Mouse (Mus musculus): ENCODE results near the gene Urad.

Urad gene

GRCm38 (mm10) chr5:147300917-147301780 lies 21.1 kb downstream of the Urad start:
- DNase-seq (ENCODE audit: low read depth in 1 of 2, low spot score in 2 of 2): no peak

GRCm38 (mm10) chr5:147300001-147300363 lies 22.3 kb downstream of the Urad start:
- no peak for DNase-seq (ENCODE audit: low read depth in 1 of 2, low spot score in 2 of 2)

DNA sequence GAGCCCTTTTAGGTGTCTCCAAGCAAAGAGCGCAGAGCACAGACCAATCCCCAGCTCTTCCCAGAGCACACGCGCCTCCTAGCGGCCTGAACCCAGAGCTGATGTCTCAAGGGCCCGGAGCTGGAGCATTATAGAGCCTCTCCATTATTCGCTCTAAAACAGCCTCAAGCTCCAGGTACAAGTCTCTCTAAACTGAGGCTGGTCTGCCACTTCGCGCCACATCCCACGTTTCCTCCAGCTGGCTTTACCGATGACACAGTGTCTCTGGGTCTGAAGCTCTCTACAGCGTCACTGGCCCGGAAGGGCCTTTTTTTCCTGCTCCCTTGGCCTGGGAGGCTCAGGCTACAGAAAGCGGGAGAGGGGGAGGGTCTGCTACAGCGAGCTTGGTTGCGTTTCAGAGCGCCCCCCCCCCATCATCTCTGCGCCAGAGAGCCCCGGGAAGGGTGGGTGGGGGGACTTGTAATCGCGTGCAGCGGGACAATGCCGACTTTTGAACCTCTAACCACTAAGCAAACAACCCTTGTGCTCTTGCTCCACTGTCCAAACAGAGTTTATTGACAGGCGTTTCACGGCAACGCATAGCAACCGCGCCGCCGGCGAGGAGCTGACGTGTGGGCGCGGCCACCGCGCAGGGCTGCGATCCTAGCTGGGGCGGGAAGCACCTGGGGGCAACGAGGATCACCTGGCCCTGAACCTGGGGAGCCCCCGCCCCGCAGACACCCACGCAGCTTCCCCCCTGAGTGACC lies 22.8 kb downstream of the Urad start:
- no peak for DNase-seq (ENCODE audit: low read depth in 1 of 2, low spot score in 2 of 2)

- DNase-seq (ENCODE audit: low read depth in 1 of 2, low spot score in 2 of 2): no peak
Measured at GRCm38 (mm10) chr5:147297249-147297648, 25.0 kb downstream of the Urad start.

- DNase-seq (ENCODE audit: low read depth in 1 of 2, low spot score in 2 of 2): no peak
Measured at GRCm38 (mm10) chr5:147294121-147294520, 28.1 kb downstream of the Urad start.

GRCm38 (mm10) chr5:147293127-147293910 lies 28.9 kb downstream of the Urad start:
- peak in 1 of 2 experiments; percentile 15 for DNase-seq (ENCODE audit: low read depth in 1 of 2, low spot score in 2 of 2)

DNA sequence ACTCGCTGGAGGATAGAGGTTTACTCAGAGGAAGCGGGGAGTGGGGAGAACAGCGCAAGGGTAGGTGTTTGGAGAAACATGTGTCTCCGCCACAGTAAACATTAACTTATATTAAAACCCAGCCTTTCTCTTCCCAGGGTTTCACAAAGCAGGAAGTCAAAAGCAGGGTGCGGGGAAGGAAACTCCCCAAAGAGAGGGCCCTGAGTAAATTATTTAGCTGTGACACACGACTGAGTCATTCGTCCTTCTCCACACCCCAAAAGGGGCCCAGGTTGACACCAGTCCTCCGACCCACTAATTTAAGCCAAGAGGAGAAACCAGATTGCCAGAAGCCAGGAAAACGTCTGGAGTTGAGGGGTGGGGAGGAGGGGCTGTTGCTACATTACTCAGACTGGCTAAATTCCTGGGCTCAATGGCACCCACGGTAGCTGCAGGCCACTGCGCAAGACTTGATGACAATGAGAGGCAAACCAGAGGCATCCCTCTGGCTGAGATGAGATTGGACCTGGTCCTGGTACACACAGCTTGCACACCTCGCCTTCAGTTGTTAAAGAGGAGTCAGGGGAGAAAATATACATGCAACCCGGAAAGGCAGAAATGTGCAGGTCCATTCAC lies 29.6 kb downstream of the Urad start:
- DNase-seq (ENCODE audit: low read depth in 1 of 2, low spot score in 2 of 2): no peak

DNA sequence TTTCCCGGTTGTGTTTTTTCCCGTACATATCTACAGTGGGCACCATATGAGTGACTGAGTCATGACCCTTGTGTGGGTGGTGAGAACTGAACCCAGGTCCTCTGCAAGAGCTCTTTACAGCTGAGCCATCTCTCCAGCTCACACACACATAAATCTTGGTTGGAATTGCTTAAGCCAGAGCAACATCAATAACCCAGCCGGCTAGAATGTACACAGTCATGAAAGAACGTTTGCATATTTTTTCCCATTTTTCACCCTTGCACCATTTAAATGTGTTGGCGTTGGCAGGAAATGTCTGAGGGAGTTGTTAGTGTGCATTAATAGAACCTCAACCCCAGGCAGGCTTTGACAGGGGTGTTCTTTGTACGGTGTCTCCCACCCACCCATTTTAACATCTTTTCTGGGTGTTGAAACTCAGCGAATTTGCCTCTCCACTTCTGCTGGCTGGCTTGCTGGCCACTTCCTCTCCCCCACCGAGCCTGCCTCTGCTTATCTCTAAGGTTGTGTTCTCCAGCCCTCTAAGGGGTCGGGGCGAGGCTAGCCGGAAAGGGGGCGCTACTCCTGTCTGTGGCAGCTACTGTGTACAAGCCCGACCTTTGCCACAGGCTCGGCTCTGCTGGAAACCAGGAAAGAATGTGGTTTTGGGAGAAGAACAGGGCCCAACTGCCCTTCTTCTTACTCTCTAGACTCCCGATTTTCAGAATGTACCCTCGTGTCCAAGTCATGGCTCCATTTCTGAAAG lies 30.3 kb downstream of the Urad start:
- no peak for DNase-seq (ENCODE audit: low read depth in 1 of 2, low spot score in 2 of 2)

DNA sequence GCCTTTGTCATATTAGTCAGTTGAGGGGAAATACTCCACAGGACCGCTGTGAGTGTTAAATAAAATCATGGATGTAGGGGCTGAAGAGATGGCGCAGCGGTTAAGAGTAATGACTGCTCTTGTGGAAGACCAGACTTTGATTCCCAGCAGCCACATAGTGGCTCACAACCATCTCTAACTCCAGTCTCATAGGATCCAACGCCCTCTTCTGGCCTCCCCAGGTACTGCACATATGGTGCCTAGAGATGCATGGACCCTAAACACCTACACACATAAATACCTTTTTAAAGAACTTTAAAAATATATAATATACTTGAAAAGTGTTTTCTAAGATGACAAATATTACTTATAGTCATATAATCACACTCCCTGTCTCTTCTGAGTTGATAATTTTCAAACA lies 37.9 kb downstream of the Urad start:
- DNase-seq (ENCODE audit: low read depth in 1 of 2, low spot score in 2 of 2): no peak

- DNase-seq (ENCODE audit: low read depth in 1 of 2, low spot score in 2 of 2): no peak
Measured at GRCm38 (mm10) chr5:147277547-147277925, 44.7 kb downstream of the Urad start.

DNA sequence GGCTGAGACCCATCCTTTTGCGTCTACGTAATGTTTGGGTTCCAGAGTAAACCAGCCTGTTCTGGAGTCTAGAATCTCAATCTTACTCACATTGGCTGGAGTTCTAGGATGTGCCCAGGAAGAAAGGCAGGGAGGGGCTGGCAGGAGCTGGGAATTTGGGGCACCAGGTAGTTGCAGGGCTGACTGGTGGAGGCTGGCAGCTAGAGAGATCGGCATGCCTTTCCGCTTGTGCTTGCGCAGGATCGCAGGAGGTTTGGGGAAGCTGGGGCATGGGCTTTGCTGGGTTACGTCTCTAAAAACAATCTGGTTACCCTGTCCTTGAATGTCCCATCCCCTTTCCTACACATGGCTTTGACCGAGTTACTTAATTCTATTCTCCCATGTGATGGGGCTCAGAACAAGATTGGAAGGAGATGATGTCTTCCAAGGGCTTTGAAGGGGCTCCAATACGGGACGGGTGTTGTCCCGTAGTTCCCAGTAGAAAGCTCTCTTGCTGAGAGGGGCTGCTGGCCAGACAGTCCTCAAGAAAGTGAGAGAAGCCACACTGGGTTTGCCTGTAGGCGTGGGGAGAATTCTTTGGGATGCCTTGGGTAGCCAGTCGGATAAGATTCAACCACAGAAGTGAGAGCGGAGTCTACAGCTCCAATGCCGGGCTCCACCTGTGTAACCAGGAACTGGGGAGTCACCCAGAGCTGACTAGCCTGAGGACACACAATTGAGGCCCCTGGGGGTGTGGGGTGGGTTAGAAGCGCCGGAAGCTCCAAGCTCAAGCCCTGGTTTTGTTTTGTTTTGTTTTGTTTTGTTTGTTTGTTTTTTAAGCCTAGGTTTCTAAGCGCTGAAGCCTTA lies 45.3 kb downstream of the Urad start:
- DNase-seq (ENCODE audit: low read depth in 1 of 2, low spot score in 2 of 2): no peak

- no peak for DNase-seq (ENCODE audit: low read depth in 1 of 2, low spot score in 2 of 2)
Measured at GRCm38 (mm10) chr5:147275761-147276160, 46.5 kb downstream of the Urad start.

DNA sequence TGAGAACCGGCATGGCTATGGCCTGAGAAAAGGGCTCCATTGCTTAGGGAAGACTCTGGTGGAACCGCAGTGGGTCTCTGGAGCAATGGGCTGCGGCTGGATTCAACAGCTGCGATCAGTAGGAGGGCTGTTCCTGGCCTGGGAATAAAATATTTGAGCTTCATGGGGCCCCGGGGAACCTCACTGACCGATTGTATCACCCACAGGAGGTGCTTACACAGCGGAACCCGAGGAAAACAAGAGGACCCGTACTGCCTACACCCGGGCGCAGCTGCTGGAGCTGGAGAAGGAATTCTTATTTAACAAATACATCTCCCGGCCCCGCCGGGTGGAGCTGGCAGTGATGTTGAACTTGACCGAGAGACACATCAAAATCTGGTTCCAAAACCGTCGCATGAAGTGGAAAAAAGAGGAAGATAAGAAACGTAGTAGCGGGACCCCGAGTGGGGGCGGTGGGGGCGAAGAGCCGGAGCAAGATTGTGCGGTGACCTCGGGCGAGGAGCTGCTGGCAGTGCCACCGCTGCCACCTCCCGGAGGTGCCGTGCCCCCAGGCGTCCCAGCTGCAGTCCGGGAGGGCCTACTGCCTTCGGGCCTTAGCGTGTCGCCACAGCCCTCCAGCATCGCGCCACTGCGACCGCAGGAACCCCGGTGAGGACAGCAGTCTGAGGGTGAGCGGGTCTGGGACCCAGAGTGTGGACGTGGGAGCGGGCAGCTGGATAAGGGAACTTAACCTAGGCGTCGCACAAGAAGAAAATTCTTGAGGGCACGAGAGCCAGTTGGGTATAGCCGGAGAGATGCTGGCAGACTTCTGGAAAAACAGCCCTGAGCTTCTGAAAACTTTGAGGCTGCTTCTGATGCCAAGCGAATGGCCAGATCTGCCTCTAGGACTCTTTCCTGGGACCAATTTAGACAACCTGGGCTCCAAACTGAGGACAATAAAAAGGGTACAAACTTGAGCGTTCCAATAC lies 47.8 kb downstream of the Urad start:
- no peak for DNase-seq (ENCODE audit: low read depth in 1 of 2, low spot score in 2 of 2)

GRCm38 (mm10) chr5:147272808-147273345 lies 49.4 kb downstream of the Urad start:
- DNase-seq (ENCODE audit: low read depth in 1 of 2, low spot score in 2 of 2): no peak

DNA sequence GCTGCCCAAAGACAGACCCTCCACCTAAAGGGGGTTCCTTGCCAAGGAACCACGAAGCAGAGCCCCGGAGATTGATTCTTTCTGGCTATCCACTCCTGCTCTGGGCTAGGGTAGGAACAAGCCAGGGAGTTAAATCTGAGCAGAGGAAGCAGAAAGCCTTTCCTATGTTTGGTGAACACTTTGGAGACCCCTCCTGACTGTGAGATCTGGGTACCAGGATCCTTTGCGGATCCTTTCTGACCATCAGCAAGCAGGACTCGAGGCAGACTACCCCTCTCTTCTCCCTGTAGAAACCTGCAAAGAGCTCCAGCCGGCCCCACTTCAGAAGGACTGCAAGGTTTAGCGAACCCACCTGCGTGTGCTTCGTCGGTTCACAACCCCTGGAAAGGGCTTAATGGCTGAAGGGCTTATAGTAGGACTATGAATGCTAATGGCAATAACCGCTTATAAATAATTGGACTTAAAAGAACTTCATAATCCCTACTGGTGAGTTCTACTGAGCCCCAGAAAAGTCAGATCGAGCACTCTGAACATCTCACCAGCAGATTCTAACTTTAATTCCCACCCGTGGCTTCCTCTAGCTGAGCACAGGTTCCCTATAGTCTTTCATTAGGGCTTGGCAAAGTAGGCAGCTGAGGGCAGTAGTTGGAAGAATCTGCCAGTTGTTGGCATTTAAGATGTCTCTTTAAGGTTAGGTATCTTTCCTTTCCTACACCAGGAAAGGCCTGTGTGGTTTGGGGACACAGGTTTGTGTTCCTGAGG lies 50.0 kb downstream of the Urad start:
- no peak for DNase-seq (ENCODE audit: low read depth in 1 of 2, low spot score in 2 of 2)

DNA sequence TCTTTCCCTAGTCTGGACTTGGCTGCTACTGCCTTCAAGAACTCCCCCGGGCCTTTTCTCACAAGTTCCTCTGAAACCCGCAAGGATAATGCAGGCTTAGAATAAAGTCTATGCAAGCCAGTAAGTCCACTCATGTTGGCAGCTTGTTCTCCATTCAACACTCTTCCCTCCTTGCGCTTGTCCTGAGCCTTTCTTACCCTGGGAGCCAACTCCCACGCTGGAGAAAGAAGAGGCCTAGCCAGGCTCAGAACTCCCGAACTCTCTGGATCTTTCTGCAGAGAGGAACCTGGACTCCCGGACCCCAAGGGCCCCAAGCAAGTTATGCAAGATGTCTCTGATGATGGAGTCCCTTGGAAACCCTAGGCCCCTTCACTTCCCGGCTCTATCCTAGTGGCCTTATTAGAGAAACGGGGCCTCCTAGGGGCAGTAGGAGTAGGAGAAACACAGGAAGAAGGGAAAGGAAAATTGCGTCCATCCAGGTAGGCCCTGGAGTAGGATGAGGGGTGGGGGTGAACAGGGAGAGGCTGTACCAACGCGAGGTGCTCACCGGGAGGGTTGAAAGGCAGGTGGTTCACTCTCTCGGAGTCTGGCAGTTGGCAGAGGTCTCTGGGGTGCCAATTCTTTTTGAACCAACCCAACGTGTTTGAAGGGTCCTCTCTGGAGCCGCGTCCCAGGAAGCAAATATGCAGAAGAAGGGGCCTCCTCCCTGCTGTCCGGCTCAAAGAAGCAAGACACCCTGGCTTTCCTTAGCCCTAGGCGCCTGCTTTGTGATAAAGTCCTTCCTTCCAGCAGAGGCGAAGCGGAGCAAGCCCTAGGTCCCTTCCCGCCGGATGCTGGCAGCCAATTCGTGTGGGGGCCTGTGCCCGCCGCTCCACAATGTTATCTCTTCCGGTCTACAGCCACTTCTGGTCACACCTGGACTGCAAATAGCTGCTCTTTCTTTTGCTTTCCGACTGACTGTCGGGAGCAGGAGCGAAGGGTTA lies 51.3 kb downstream of the Urad start:
- DNase-seq (ENCODE audit: low read depth in 1 of 2, low spot score in 2 of 2): no peak

Measured in monocyte, adult 2 months (primary cell).